Mouse (Mus musculus) urinary bladder, adult 2 months (tissue): ENCODE measurements around the gene Radil. TPM values are rescaled to one million over a fixed set of nuclear protein-coding genes. Genes with fewer than 3 reads are reported as not detected.
A peak's percentile ranks its signal among the peaks of the same experiment; 100 is the strongest.

Source experiments
- DNase-seq: peaks from one replicate; pipeline ENCODE4 v3.0.0; 2022; ENCODE audit warnings: low spot score
- polyA plus RNA-seq: library from polyadenylated mRNA; depleted of rRNA; stranded (reverse); fragments of >200 nt; gene quantifications from 2 replicates; pipeline ENCODE4 v1.2.3, GENCODE M21; 2012

Radil gene
- polyA plus RNA-seq, 1 experiment: 2.6 TPM

DNA sequence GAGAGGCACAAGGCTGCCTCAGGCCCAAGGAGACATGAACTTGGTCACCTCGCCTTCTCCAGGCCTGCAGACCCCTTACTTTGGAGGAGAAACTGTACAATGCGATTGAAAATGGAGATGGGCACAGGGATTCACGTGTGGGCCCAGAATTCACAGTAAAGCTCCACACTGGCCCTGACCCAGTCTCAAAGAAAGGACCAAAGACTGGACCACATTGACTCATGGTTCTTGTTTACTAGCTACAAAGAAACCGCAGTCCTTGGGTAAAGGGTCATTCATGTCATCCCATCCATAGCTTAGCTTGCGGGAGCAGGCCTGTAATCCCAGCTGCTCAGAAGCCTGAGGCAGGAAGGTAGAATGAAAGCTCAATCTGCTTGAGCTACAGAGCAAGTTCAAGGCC, 67.3 kb downstream of the Radil start:
- no peak for DNase-seq

DNA sequence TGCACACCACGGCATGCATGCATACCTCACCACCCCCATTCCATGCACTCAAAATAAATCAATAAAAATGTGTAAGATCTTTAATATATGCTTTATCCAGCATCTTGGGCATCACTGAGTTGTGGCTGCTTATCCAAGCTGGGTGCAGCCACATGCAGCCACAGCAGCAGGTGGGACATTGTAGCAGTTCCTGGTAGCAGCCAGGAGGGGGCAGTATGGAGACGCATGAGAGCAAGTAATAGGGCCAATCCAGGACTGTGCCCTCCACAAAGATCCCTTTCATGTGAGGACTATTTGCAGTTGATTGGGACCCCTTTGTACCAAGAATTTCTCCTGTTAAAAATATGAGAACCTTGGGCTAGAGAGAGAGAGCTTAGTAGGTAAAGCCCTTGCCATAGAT, 68.4 kb downstream of the Radil start:
- DNase-seq: no peak

DNA sequence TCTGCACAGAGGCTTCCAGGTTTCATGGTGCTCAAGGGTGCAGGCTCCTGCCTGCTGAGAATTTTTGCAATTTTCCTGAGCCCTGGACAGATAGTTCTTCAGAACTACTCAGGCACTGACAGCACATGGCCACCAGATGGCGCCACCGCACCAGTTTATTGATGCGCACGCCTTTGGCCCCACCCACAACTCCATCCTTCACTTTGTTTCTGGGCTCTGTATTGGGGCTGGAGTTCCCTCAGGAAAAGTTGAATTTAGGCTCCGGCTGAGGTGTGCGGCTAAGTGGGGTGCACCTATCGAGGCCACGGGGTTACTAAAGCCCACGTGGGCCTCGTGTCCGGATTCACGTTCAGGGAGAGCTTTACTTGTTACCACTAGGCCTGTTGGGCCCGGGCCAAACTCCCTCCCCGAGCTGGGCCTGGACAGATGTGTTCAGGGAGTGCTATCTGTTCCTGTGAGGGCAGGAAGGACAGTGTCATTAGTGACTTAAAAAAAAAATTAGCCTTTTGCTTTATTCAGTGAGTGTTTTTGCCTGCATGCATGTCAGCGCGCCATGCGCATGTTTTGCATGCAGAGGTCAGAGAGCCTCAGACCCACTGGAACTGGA, 72.0 kb downstream of the Radil start:
- DNase-seq: peak; percentile 67

GRCm38 (mm10) chr5:142477866-142478615, 72.9 kb downstream of the Radil start:
- no peak for DNase-seq

- no peak for DNase-seq
Observed at GRCm38 (mm10) chr5:142477346-142477745, 73.6 kb downstream of the Radil start.

DNA sequence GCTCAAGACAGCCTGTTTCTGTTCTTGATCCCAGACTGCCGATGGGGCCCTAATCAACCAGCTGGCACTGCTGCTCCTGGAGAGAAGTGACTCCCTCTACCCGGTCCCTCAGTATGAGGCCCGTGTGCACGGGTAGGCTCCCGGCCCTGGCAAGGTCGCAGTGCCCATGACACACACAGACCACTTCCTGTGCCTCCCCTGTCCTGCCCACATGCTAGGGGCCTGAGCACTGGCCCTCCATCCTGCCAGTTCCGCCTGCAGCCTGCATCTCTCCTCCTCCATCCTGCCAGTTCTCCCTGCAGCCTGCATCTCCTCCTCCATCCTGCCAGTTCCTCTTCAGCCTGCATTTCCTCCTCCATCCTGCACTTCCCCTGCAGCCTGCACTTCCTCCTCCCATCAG, 75.2 kb downstream of the Radil start:
- DNase-seq: no peak

DNA sequence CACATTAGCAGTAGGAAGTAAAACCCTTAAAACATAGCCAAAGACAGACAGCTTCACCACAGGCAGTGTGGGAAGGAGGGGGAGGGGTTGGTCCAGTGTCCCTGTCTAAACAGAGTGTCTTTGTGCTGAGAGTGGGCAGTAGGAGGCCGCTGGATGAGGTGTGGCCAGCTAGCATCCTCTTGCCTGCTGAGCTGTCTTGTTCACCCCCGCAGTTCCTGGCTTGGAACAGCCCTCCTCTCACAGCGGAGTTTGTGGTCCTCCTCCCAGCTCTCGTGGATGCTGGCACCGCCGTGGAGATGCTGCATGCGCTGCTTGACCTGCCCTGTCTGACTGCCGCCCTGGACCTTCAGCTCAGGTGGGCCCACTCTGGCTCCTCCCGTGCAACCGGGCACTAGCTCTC, 77.2 kb downstream of the Radil start:
- no peak for DNase-seq

DNA sequence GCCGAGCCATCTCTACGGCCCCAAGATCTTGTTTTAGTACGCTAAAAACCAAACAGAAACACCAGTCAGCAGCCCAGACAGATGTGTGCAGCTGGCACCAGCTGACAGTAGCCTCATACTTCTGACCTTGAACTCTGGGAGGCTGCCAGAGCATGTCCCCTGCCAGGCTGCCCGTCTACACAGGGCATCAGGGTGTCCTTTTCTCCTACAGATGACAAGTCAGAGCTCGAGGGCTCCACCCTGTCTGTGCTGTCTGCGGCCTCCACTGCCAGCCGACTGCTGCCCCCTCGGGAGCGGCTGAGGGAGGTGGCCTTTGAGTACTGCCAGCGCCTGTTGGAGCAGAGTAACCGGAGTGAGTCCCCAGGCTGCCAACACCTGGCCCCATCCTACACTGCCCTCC, 81.1 kb downstream of the Radil start:
- DNase-seq: no peak

DNA sequence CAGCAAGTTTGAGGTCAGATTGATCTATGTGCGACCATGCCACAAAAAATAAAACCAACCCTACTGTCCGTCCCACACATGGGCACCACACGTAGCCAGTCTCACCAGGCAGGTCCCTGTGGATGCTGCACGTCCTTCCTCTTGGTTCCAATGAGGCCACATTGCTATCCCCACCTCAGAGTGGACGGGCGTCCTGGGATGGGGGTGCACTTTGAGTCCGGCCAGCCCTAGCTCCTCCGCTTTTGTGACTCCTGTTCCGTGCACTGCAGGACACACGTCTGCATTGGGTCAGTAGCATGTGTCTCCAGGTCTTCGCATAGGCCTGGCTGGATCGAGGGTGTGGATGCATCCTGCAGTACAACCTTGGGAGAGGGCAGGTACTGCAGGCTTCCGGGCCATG, 82.5 kb downstream of the Radil start:
- no peak for DNase-seq

DNA sequence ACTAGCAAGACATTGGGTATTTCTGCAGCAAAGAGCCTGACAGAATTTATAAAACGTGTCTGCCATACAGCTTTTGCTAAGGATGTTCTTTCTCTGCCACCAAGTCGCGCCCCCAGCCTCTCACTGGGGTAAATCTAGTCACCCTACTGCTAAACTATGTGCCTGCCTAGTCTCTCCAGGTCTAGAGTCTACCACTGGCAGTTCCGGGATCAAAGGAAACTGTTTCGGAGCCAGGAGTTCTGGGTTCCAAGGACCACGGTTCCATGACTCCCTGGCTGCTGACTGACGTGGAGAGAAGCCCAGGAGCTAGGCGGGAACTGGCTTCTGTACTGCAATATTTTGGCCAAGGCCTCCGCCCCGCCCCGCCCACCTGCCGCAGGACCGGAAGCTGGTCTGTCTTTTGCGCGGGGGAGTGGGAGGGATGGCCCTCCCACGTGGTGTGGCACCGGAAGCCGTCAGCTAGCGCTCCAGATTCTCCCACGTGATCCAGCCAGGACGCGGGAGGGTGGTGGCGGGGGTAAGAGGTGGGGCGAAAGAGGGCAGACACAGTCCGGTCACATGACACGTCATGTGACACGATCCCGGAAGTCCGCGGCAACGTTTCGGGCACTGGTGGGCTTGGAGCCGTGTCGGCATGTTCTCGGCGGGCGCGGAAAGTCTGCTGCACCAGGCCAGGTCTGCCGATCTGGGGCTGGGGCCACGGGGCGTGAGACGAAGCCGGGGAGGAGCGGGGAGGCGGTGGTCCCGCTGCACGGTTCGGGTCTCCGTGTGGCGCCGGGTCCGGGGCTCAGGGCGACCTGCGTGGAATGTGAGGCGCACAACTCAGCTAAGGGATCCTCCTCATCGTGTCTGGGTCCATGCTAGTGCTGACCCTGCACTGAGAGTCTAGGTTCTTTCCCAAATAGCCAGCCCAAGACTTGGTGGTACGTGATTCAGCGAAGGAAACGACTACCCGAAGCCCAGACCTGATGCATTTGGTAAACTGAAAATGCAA, 87.1 kb downstream of the Radil start, which contains the start of gene Ap5z1:
Ap5z1 (plus strand) TSS at position 484 of the 994 bp plus-strand sequence.
- peak; percentile 76 for DNase-seq

DNA sequence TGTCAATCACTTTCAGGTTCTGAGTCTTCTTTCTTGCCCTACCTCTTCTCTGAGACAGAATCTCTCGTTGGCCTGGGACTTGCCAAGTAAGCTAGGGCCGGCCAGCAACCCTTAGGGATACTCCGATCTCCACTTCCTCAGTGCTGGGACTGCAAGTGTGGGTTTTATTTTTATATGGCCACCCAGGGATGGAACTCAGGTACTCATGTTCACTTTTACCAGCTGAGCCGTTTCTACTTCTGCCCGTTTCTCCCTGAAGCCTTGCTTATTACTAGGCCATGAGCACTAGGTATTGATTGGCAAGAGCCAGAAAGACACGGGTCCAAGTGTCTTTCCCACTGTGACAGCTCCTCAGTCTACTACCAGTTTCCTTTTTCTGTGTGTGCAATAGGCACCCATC, 87.9 kb downstream of the Radil start:
- DNase-seq: no peak

GRCm38 (mm10) chr5:142462641-142462948, 88.3 kb downstream of the Radil start:
- DNase-seq: no peak

DNA sequence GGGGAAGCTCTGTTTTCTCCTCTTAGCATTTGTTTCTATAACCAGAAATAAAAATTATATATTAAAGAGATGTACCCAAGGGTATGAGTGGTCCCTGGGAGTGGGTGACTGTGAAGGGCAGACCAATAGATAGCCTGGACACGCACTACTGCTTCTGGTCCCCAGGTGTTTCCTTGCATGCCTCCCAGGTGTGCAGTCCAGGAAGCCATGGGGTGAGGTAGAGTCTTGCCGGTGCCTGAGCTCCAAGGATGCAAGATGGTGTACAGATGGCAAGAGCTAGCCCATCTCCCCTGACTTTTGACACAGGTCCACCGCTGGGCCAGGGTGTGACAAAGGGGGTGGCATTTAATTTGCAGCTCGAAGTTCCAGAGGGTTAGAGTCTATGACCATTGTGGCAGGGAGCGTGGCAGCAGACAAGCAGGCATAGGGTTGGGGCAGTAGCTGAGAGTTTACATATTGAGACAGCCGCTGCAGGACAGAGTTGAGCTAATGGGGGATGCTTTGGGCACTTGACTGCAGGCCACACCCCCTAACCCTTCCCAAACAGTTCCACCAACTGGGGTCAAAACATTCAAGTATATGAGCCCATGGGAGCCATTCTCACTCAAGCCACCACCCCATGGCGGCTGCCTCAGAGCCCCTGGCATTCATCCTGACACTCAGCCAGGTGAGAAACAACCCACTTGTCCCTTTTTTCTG, 88.8 kb downstream of the Radil start:
- no peak for DNase-seq

- DNase-seq: no peak
Observed at GRCm38 (mm10) chr5:142459834-142460233, 91.1 kb downstream of the Radil start.

DNA sequence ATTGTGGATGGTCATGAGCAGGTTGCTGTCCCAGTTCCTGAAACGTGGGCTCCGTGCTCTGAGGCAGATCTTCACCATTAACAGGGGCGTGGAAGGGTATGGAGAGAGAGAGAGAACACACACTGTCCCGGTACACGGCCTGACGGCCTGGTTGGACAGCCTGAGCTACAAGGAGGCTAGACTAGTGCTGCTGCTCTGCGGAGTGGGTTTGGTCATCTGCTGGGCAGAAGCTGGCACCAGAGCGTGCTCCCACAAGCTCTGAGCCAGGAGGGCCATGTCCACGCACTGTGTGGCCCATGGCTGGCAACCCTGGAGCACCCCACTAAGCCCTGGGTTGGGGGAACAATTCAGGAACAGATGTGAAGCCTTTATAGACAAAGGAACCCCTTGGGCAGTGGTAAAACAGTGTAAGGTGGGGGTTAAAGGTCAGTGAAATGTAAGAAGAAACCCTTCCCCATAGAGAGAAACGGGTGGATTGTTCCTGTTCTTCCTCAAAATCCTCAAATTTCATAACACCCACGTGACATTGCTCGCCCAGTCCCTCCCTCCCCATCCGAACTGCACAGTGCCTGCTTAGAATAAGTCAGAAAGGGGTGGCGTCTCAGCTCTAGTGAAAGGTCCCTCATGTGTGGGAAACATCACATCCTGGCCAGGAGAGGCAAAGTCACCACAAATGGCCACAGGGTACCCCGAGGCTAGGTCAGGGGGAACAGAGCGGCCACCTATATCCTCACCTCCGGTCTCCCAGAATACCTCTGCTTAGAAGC, 91.9 kb downstream of the Radil start:
- no peak for DNase-seq

GRCm38 (mm10) chr5:142457345-142457744, 93.6 kb downstream of the Radil start:
- no peak for DNase-seq

DNA sequence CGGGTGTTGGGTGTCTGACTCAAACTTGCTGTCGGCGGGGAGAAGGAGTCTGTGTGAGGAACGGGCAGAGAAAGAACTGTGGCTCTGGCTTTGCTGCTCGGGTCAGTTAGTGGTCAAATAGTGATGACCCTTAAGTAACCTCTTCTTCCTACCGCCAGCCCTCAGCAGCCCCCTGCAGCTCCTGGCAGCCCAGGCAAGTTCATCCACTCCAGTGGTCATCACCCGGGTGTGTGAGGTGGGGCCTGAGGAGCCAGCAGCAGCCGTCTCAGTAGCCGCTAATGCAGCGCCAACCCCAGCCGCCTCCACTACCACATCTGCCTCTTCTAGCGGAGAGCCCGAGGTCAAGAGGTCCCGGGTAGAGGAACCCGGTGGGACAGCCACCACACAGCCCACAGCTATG, 94.6 kb downstream of the Radil start:
- no peak for DNase-seq

DNA sequence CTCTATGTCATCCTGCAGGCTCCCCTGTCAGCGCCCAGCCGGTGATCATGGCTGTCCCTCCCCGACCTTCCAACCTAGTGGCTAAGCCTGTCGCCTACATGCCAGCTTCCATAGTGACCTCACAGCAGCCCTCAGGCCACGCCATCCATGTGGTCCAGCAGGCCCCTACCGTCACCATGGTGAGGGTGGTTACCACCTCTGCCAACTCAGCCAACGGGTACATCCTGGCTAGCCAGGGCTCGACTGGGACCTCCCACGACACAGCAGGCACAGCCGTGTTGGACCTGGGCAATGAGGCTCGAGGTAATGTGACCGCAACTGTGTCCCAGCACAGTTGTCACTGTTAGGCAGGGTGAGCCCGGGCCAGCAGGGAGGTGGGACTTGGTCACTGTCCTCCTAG, 97.2 kb downstream of the Radil start:
- no peak for DNase-seq

GRCm38 (mm10) chr5:142451759-142452158, 99.1 kb downstream of the Radil start:
- no peak for DNase-seq

DNA sequence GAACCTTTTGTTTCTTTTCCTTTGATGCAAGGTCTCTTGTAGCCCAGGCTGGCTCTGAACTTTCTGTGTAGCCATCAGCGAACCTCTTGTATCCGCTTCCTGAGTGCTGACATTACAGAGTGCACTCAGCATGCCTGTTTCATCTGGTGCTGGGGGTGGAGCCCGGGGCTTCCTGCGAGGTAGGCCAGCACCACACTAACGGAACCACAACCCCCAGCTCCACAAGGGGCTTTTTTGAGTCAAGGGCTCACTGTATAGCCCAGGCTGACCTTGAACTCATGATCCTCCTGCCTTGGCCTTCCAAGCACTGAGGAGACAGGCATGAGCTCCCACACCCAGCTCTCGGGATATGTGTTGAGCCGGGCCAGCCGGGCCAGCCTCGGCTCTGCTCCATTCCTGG, 100.1 kb downstream of the Radil start:
- DNase-seq: no peak

- DNase-seq: no peak
Observed at GRCm38 (mm10) chr5:142448623-142449022, 102.3 kb downstream of the Radil start.
